Comparison of ENCODE assay signal across 24 mouse cellular contexts in genomic region chr3:33925072-33925471, GRCm38 (mm10).
DNase-seq lines count a peak whose midpoint lies in the region; ATAC-seq and TF ChIP-seq lines count a peak whose summit lies in the region.
"Had no signal": no experiment of that assay in that cellular context is flagged by ENCODE, and none has a peak within 500 bp of the region (broad histone marks: within the 10 kb centered on the region; RNA-seq: fewer than 3 reads in every experiment).

No protein-coding gene starts in this region.

- ATAC-seq in stomach, postnatal 0 days (ENCODE audit: low FRiP score, low TSS enrichment): no peak
- ATAC-seq in megakaryocyte-erythroid progenitor cell, adult 5-6 weeks (replicated peaks; ENCODE audit: low FRiP score, low TSS enrichment, poor library complexity, severe bottlenecking): no peak
- ATAC-seq in granulocyte monocyte progenitor cell, adult 5-6 weeks (replicated peaks; ENCODE audit: poor library complexity, severe bottlenecking): no peak
- ATAC-seq: forebrain, embryonic 16.5 days had no signal

- TF ChIP-seq EP300 in MEL (IDR thresholded peaks at IDR 0.05; ENCODE audit: low read depth in 1 of 2, low read length in 2 of 2): no peak
- TF ChIP-seq EP300 in stomach, postnatal 0 days (optimal IDR thresholded peaks at IDR 0.05): no peak

- no peak overlapping the region for H3K4me3 ChIP-seq in layer of hippocampus, adult 2 months
- H3K4me3 ChIP-seq in MEL (ENCODE audit: control insufficient read depth in 1 of 2, insufficient read depth in 1 of 2, low read depth in 2 of 2, low read length in 2 of 2): no peak overlapping the region
- H3K4me3 ChIP-seq in stomach, postnatal 0 days (ENCODE audit: low read depth, low read length): no peak overlapping the region
- H3K4me3 ChIP-seq: embryonic facial prominence, embryonic 12.5 days; erythroblast, embryonic 14.5 days; heart, embryonic 12.5 days; liver, embryonic 13.5 days; midbrain, embryonic 12.5 days; myocyte had no signal

- TF ChIP-seq RAD21 in MEL (IDR thresholded peaks at IDR 0.05; ENCODE audit: low read depth, low read length): peak; percentile 53

- H3K79me2 ChIP-seq in MEL (ENCODE audit: control insufficient read depth, insufficient read depth, low read length, poor library complexity): no peaks in the 10 kb centered on the region

- H3K4me2 ChIP-seq in stomach, postnatal 0 days (replicated peaks; ENCODE audit: low read depth): no peak overlapping the region
- H3K4me2 ChIP-seq: embryonic facial prominence, embryonic 12.5 days; heart, embryonic 12.5 days; hindbrain, embryonic 14.5 days; liver, embryonic 13.5 days; midbrain, embryonic 12.5 days had no signal

- no peaks in the 10 kb centered on the region for H3K27me3 ChIP-seq in MEL (ENCODE audit: control insufficient read depth in 1 of 2, insufficient read depth in 2 of 2, low read length in 2 of 2)
- H3K27me3 ChIP-seq in stomach, postnatal 0 days (ENCODE audit: control insufficient read depth, insufficient read depth, low read length): no peaks in the 10 kb centered on the region
- H3K27me3 ChIP-seq: embryonic facial prominence, embryonic 12.5 days; heart, embryonic 12.5 days; liver, embryonic 13.5 days; midbrain, embryonic 12.5 days had no signal

- peak; percentile 30; the same call in 1 of the 2 replicates for TF ChIP-seq CTCF in layer of hippocampus, adult 2 months (conservative IDR thresholded peaks at IDR 0.05)
- peak; percentile 21 to 48 (median 41); a peak in 3 of 6 replicates for TF ChIP-seq CTCF in MEL (IDR thresholded peaks at IDR 0.05 in 2 of 3, conservative IDR thresholded peaks at IDR 0.05 in 1 of 3; ENCODE audit: control insufficient read depth in 1 of 3, insufficient read depth in 1 of 3, low read depth in 2 of 3, low read length in 3 of 3, poor library complexity in 1 of 3, severe bottlenecking in 1 of 3)
- TF ChIP-seq CTCF in stomach, postnatal 0 days (IDR thresholded peaks at IDR 0.05; ENCODE audit: low read depth): peak; percentile 34; the same call in 1 of the 2 replicates

- H3K9ac ChIP-seq in MEL (ENCODE audit: control insufficient read depth, low read depth, low read length, poor library complexity, severe bottlenecking): no peak overlapping the region
- no peak overlapping the region for H3K9ac ChIP-seq in stomach, postnatal 0 days (ENCODE audit: low read length)
- H3K9ac ChIP-seq: embryonic facial prominence, embryonic 12.5 days; heart, embryonic 12.5 days; hindbrain, embryonic 14.5 days; liver, embryonic 13.5 days; midbrain, embryonic 12.5 days had no signal

- no peaks in the 10 kb centered on the region for H3K4me1 ChIP-seq in MEL (ENCODE audit: control insufficient read depth in 1 of 2, insufficient read depth in 2 of 2, low read length in 2 of 2)
- H3K4me1 ChIP-seq in stomach, postnatal 0 days (replicated peaks; ENCODE audit: control insufficient read depth, insufficient read depth): no peaks in the 10 kb centered on the region
- H3K4me1 ChIP-seq: embryonic facial prominence, embryonic 12.5 days; heart, embryonic 12.5 days; liver, embryonic 13.5 days; midbrain, embryonic 12.5 days had no signal

- H3K36me3 ChIP-seq in MEL (ENCODE audit: control insufficient read depth in 1 of 2, insufficient read depth in 2 of 2, low read length in 2 of 2): no peaks in the 10 kb centered on the region
- H3K36me3 ChIP-seq in stomach, postnatal 0 days (ENCODE audit: control insufficient read depth, insufficient read depth, low read length): no peaks in the 10 kb centered on the region
- H3K36me3 ChIP-seq: embryonic facial prominence, embryonic 12.5 days; heart, embryonic 12.5 days; liver, embryonic 13.5 days; midbrain, embryonic 12.5 days had no signal

- no peak overlapping the region for H3K27ac ChIP-seq in layer of hippocampus, adult 2 months
- H3K27ac ChIP-seq in MEL (ENCODE audit: control insufficient read depth, low read depth, low read length): no peak overlapping the region
- no peak overlapping the region for H3K27ac ChIP-seq in stomach, postnatal 0 days (replicated peaks)
- H3K27ac ChIP-seq: embryonic facial prominence, embryonic 12.5 days; hindbrain, embryonic 14.5 days; liver, embryonic 13.5 days; macrophage; midbrain, embryonic 12.5 days had no signal

- H3K9me3 ChIP-seq in MEL (replicated peaks; ENCODE audit: insufficient read depth, low read length): no peaks in the 10 kb centered on the region
- H3K9me3 ChIP-seq in stomach, postnatal 0 days (ENCODE audit: control insufficient read depth, low read length): no peaks in the 10 kb centered on the region
- H3K9me3 ChIP-seq: embryonic facial prominence, embryonic 12.5 days had no signal

- DNase-seq in layer of hippocampus, adult 2 months (ENCODE audit: low spot score in 2 of 2): no peak
- no peak for DNase-seq in layer of hippocampus, adult 9-10 months (ENCODE audit: low spot score)
- DNase-seq in thymus, postnatal 4 days: peak; percentile 9
- DNase-seq in thymus, postnatal 25 days: no peak
- DNase-seq in MEL (ENCODE audit: low read depth, low spot score): peak; percentile 30
- no peak for DNase-seq in stomach, postnatal 0 days (ENCODE audit: low spot score)
- DNase-seq: cerebellum, adult 2 months; heart, adult 11 months; heart, postnatal 14 days; kidney, adult 8-10 months; kidney, postnatal 14 days; layer of hippocampus, adult 9-11 months; liver, embryonic 13.5 days; thymus, adult 18-20 months had no signal

- WGBS in stomach, postnatal 0 days: 73% methylated on average over 4 of the region's 4 CpGs

- no peak for TF ChIP-seq POLR2A in MEL (IDR thresholded peaks at IDR 0.05; ENCODE audit: control insufficient read depth in 1 of 2, insufficient read depth in 1 of 2, low read depth in 1 of 2, low read length in 2 of 2, poor library complexity in 1 of 2)

TF ChIP-seq in MEL, 35 proteins besides CTCF, POLR2A, EP300 and RAD21:
- no peak for TF ChIP-seq MEF2A (IDR thresholded peaks at IDR 0.05; ENCODE audit: extremely low read depth, insufficient replicate concordance, low read depth, low read length, poor library complexity, severe bottlenecking)
- peak; percentile 55 for TF ChIP-seq SMC3 (IDR thresholded peaks at IDR 0.05; ENCODE audit: low read depth, low read length)
- no peak for TF ChIP-seq HCFC1 (IDR thresholded peaks at IDR 0.05; ENCODE audit: low read depth, low read length)
- no peak for TF ChIP-seq GATA1 (IDR thresholded peaks at IDR 0.05; ENCODE audit: low read depth, low read length)
- TF ChIP-seq BHLHE40 (IDR thresholded peaks at IDR 0.05; ENCODE audit: borderline replicate concordance, low read depth, low read length): no peak
- no peak for TF ChIP-seq ZNF384 (IDR thresholded peaks at IDR 0.05; ENCODE audit: low read depth, low read length)
- no peak for TF ChIP-seq SIN3A (IDR thresholded peaks at IDR 0.05; ENCODE audit: low read length)
- TF ChIP-seq POLR2AphosphoS5 (IDR thresholded peaks at IDR 0.05; ENCODE audit: borderline replicate concordance, low read depth, low read length): no peak
- TF ChIP-seq ETS1 (IDR thresholded peaks at IDR 0.05; ENCODE audit: low read depth, low read length): no peak
- peak; percentile 47 for TF ChIP-seq ZC3H11A (IDR thresholded peaks at IDR 0.05; ENCODE audit: low read depth, low read length)
- TF ChIP-seq CHD2 (IDR thresholded peaks at IDR 0.05; ENCODE audit: low read length): no peak

Comparison
In these comparisons a context has a peak if more than half of its experiments do, and no peak if none do; other contexts are left out.
1. DNase-seq: peak in thymus, postnatal 4 days (single experiment) and MEL (single experiment); none in layer of hippocampus, adult 2 months (0 of 2), layer of hippocampus, adult 9-10 months (single experiment), thymus, postnatal 25 days (single experiment) and stomach, postnatal 0 days (single experiment).
2. Peak in every context shown above with its lines, with median percentiles within 50 percentile points of each other: CTCF ChIP-seq.